Mouse (Mus musculus) kidney, embryonic 14.5 days (tissue): ENCODE measurements around the gene Pcdh11x. TPM values are rescaled to one million over a fixed set of nuclear protein-coding genes. Genes with fewer than 3 reads are reported as not detected.

Experiments used
- ATAC-seq: fragments of 200-750 bp; cut with Nextera tagmentation; 2 replicates; pipeline ENCODE4 v1.8.0; 2017; ENCODE audit warnings: moderate number of reproducible peaks, mild to moderate bottlenecking, moderate TSS enrichment, moderate library complexity; ENCODE audit not compliant: low FRiP score, low TSS enrichment
- H3K27ac ChIP-seq: fragments of 300-500 bp; sonication (generic); 2 replicates; pipeline ENCODE4 v1.5.1; 2014; ENCODE audit warnings: low read depth, mild to moderate bottlenecking, low read length, moderate library complexity, mixed read lengths
- H3K27me3 ChIP-seq: fragments of 300-500 bp; sonication (generic); 2 replicates; pipeline ENCODE4 v1.6.1; 2014; ENCODE audit warnings: mild to moderate bottlenecking, low read length; ENCODE audit not compliant: control insufficient read depth, insufficient read depth
- H3K36me3 ChIP-seq: fragments of 300-500 bp; sonication (generic); 2 replicates; pipeline ENCODE4 v1.6.1; 2014; ENCODE audit warnings: low read length, mixed read lengths; ENCODE audit not compliant: control insufficient read depth, insufficient read depth
- H3K4me1 ChIP-seq: fragments of 300-500 bp; sonication (generic); 2 replicates; pipeline ENCODE4 v1.6.1; 2014; ENCODE audit warnings: low read length, mixed read lengths; ENCODE audit not compliant: control insufficient read depth, insufficient read depth
- H3K4me2 ChIP-seq: fragments of 300-500 bp; sonication (generic); replicated peaks from 2 replicates; pipeline ENCODE4 v1.6.1; 2014; ENCODE audit warnings: low read depth, mild to moderate bottlenecking, low read length
- H3K4me3 ChIP-seq: fragments of 300-500 bp; sonication (generic); 2 replicates; pipeline ENCODE4 v1.5.1; 2014; ENCODE audit warnings: mild to moderate bottlenecking, low read length
- H3K9ac ChIP-seq: fragments of 300-500 bp; sonication (generic); 2 replicates; pipeline ENCODE4 v1.6.1; 2014; ENCODE audit warnings: low read depth, mild to moderate bottlenecking, low read length, moderate library complexity
- H3K9me3 ChIP-seq: fragments of 300-500 bp; sonication (generic); 2 replicates; pipeline ENCODE4 v1.6.1; 2016; ENCODE audit warnings: low read length; ENCODE audit not compliant: control insufficient read depth
- WGBS: fragments of 180-500 bp; shearing (Covaris S2); extraction: QIAGEN DNeasy Blood & Tissue Kit; methylation state at CpG from one replicate; pipeline ENCODE4 v1.1.7; 2014; 5-methylcytosine and 5-hydroxymethylcytosine counted together
- polyA plus RNA-seq: library from polyadenylated mRNA; unstranded; fragments of >200 nt; fragmentation: Nextera tagmentation; extraction: Ambion mirVana; gene quantifications from 2 replicates; pipeline ENCODE4 v1.2.1, GENCODE M21; 2014

Pcdh11x gene
- 1.8 and 2.1 TPM in 2 replicates for polyA plus RNA-seq

- H3K9me3 ChIP-seq, result no peaks in the 10 kb centered on the region
- H3K9ac ChIP-seq, result 0 out of 2 replicates have a peak within 1 kb of the TSS, but pooled peaks have one; percentile 23
- no peaks in the 10 kb centered on the region for H3K36me3 ChIP-seq
- H3K27ac ChIP-seq, result no peak within 1 kb of the TSS
- WGBS, result 19% methylated on average over 31 of the region's 40 CpGs
- no peaks in the 10 kb centered on the region for H3K4me1 ChIP-seq
- peaks cover 4% of the 10 kb centered on the region; the same call in 1 of the 2 replicates for H3K27me3 ChIP-seq
- H3K4me2 ChIP-seq, result peak within 1 kb of the TSS; percentile 60
- H3K4me3 ChIP-seq, result peak within 1 kb of the TSS; percentile 37
- ATAC-seq, result peak; percentile 83
Measured at GRCm38 (mm10) chrX:120290011-120290899, at the start of gene Pcdh11x. Gene Pcdh11x, plus strand, starts transcription at chrX:120290259.

- no peak for ATAC-seq
- Histone ChIP-seq H3K36me3 (no peaks in the 10 kb centered on the region), H3K4me3 (no peak overlapping the region), H3K4me2 (no peak overlapping the region), H3K4me1 (no peaks in the 10 kb centered on the region), H3K9me3 (no peaks in the 10 kb centered on the region), H3K27ac (no peak overlapping the region), H3K9ac (no peak overlapping the region), H3K27me3 (no peaks in the 10 kb centered on the region)
- 67% methylated on average over 2 of the region's 2 CpGs for WGBS
Measured at GRCm38 (mm10) chrX:120260089-120260488, 30.0 kb upstream of the Pcdh11x start.

DNA sequence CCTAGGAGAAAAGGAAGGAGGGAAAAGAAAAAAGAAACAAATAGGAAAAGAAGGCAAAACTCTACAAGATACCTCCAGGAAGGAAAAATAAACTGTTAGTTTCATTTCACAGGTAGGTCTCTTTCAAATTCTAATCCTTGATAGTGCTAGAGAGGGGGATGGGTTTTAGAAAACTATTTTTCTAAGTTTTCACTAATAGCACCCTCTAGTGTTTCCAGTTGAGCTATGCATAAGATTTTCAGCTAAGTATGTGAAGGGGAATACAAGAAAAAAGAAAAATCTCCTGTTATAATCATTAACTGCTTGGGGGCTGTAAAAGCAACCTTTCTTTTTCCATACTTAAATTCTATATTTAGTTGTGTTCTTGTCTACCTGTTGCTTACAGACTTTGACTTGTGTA, 4.5 kb upstream of the Pcdh11x start:
- H3K9ac ChIP-seq, result no peak overlapping the region
- H3K27ac ChIP-seq, result no peak overlapping the region
- no peaks in the 10 kb centered on the region for H3K36me3 ChIP-seq
- no peak overlapping the region for H3K4me3 ChIP-seq
- no peak overlapping the region for H3K4me2 ChIP-seq
- ATAC-seq, result no peak
- H3K27me3 ChIP-seq, result peaks cover 4% of the 10 kb centered on the region; the same call in 1 of the 2 replicates
- H3K4me1 ChIP-seq, result no peaks in the 10 kb centered on the region
- no peaks in the 10 kb centered on the region for H3K9me3 ChIP-seq

- 3% methylated on average over 1 of the region's 1 CpGs for WGBS
- H3K36me3 ChIP-seq, result no peaks in the 10 kb centered on the region
- no peak overlapping the region for H3K9ac ChIP-seq
- H3K4me2 ChIP-seq, result no peak overlapping the region
- H3K4me1 ChIP-seq, result no peaks in the 10 kb centered on the region
- no peak overlapping the region for H3K4me3 ChIP-seq
- no peaks in the 10 kb centered on the region for H3K9me3 ChIP-seq
- peaks cover 4% of the 10 kb centered on the region; the same call in 1 of the 2 replicates for H3K27me3 ChIP-seq
- H3K27ac ChIP-seq, result no peak overlapping the region
- no peak for ATAC-seq
Measured at GRCm38 (mm10) chrX:120287502-120287901, 2.6 kb upstream of the Pcdh11x start.

DNA sequence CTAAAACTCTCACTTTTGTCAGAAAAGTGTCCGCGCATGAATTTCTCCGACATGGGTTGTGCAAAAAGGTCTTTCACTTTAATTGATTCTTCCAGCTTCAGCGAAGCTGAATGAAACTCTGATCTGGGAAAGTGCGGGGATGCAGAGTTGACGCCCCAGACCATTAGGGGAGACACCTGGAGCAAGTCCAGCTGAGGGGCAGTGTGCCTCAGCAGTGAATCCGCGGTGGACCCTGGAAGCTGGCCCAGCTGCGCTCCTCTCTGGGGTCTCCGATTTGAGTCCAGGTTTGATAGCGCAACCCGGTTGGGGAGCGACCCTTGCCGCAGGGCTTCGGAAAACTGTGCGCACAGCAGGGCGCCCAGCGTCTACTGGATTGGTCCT, 831 bp downstream of the Pcdh11x start:
- no peak for ATAC-seq
- Histone ChIP-seq H3K27me3 (peaks cover 4% of the 10 kb centered on the region; the same call in 1 of the 2 replicates), H3K4me1 (no peaks in the 10 kb centered on the region), H3K9ac (0 out of 2 replicates have a peak overlapping the region, but pooled peaks have one; percentile 23), H3K9me3 (no peaks in the 10 kb centered on the region), H3K4me2 (peak overlapping the region; percentile 60), H3K27ac (no peak overlapping the region), H3K36me3 (no peaks in the 10 kb centered on the region), H3K4me3 (peak overlapping the region; percentile 37)
- WGBS, result 11% methylated on average over 18 of the region's 18 CpGs

DNA sequence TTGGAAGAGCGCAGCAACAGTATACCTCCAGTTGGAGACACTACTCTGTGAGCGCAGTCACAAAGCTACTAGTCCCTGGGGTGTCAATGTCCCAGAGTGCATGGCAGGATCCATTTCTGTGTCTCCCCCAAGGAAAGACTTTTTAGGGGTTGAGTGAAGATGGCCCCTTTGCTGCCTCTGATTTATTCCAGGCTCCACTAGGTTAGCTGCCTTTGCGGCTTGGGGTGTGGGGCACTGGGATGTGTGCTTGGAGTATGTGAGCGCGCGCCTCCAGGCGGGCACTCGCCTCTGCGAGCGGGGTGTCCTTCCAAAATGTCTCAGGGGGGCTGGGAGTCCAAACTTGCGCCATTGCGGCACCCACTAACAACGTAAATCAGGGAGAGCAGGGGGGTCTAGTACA, 1.6 kb downstream of the Pcdh11x start:
- H3K36me3 ChIP-seq, result no peaks in the 10 kb centered on the region
- no peak for ATAC-seq
- H3K9ac ChIP-seq, result no peak overlapping the region
- no peak overlapping the region for H3K27ac ChIP-seq
- 14% methylated on average over 13 of the region's 13 CpGs for whole genome bisulfite sequencing
- peak overlapping the region; percentile 5; the same call in 1 of the 2 replicates for H3K4me3 ChIP-seq
- H3K4me2 ChIP-seq, result peak overlapping the region; percentile 60
- no peaks in the 10 kb centered on the region for H3K9me3 ChIP-seq
- H3K27me3 ChIP-seq, result peaks cover 4% of the 10 kb centered on the region; the same call in 1 of the 2 replicates
- no peaks in the 10 kb centered on the region for H3K4me1 ChIP-seq

DNA sequence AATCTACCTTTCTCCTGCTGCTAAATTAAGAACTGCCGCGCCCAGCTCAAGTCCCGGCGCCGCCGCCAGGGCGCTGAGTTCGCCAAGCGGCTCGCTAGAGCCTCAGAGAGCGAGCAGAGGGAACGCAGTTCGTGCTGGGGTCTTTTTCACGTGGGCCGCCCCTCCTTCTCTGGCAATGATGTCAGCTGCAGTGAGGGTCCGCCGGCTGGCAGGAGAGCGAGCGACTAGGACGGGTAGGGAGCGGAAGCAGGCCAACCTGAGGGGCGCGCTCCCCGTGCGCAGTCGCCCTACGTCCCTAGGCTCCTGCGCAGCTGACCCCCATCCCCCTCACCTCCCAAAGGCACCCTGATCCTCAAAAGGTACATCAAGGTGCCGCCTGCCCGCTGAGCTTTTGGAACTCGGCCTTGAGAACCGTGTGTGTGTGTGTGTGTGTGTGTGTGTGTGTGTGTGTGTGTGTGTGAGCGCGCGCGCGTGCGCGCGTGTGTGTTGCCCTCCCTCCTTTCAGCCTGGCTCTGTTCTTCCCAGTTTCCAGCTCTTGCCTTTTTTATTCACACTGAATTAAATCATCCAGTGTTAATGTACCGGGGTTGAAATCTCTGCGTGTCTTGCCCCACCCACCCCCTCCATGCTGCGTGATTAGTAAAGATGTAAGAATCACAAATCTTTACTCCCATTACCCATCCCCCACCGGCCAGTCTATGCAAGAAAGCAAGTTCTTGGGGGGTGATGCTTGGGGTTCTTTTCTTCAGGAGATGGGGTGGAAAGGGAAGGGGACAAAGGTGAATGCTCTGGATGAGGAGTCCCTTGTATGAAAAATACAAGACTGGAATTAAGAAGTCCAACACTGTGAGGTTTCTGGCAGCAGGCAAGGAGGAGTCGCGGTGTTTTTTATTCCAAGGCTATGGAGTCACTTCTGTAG, 3.0 kb downstream of the Pcdh11x start:
- no peak overlapping the region for H3K27ac ChIP-seq
- 11% methylated on average over 42 of the region's 46 CpGs for WGBS
- no peaks in the 10 kb centered on the region for H3K9me3 ChIP-seq
- no peaks in the 10 kb centered on the region for H3K36me3 ChIP-seq
- H3K4me2 ChIP-seq, result peak overlapping the region; percentile 60
- H3K4me1 ChIP-seq, result no peaks in the 10 kb centered on the region
- peaks cover 3% of the 10 kb centered on the region; the same call in 1 of the 2 replicates for H3K27me3 ChIP-seq
- peak overlapping the region; percentile 43 for H3K4me3 ChIP-seq
- ATAC-seq, result peak; percentile 86
- peak overlapping the region; percentile 37; the same call in 1 of the 2 replicates for H3K9ac ChIP-seq

DNA sequence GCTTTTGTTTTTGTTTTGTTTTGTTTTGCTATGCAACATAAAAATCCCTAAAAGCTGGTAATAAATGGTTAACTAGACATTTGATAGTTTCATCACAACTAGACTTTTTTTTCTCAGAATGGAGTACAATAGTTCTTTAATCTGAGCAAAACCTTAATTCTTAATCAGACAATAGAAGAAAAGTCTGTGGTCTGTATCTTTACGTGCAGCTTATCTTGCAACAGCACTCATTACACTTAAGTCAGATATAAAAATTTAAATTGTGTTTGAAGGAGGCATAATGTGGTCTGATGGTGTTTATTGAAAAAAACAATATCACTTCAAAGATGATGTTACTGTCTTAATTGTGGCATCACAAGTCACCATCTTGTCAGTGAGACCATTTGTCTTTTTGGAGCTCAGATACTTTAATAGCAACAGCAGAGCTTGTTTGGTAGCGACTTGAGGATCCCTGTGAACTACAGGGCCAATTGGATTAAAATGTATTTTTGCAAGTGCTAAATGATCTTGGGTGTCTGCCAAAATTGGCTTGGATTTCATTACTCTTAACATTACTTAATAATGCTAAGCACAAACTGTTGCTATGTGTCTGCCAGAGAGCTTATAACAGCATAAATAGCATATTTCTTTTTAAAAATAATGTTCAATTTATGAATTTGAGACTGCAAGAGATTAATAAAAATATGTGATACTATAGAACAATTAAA, 11.6 kb downstream of the Pcdh11x start:
- Histone ChIP-seq H3K9me3 (no peaks in the 10 kb centered on the region), H3K9ac (no peak overlapping the region), H3K4me1 (no peaks in the 10 kb centered on the region), H3K36me3 (no peaks in the 10 kb centered on the region), H3K27ac (no peak overlapping the region), H3K4me2 (no peak overlapping the region), H3K27me3 (no peaks in the 10 kb centered on the region), H3K4me3 (no peak overlapping the region)
- ATAC-seq, result no peak
- 71% methylated on average over 2 of the region's 2 CpGs for WGBS
